Mouse (Mus musculus): ENCODE data around the gene March7. TPM values are rescaled to one million over a fixed set of nuclear protein-coding genes. Genes with fewer than 3 reads are reported as not detected.

March7 gene
- 49.6 TPM for polyA plus RNA-seq (2015; fragmentation: Illumina TruSeq; extraction: RNeasy Lipid Tissue Mini Kit (QIAGEN cat#74804); ENCODE audit: low read depth, low replicate concordance)

GRCm38 (mm10) chr2:60209703-60210651, at the start of gene March7, which contains the start of gene Baz2b:
TSS of gene March7 (plus strand) at chr2:60209887.
TSS of gene Baz2b (minus strand) at chr2:60209839.

GRCm38 (mm10) chr2:60284467-60284821, 74.8 kb downstream of the March7 start, which contains the start of gene Cd302:
TSS of gene Cd302 (minus strand) at chr2:60284488.

Other genes with a start within 250 kb of the March7 start
- gene Baz2b, start within 50 bp of the March7 start, polyA plus RNA-seq (2015; fragmentation: Illumina TruSeq; extraction: RNeasy Lipid Tissue Mini Kit (QIAGEN cat#74804); ENCODE audit: low read depth, low replicate concordance): 24.1 TPM
- 41.9 TPM for gene Cd302, start 74.6 kb downstream of the March7 start, polyA plus RNA-seq (2015; fragmentation: Illumina TruSeq; extraction: RNeasy Lipid Tissue Mini Kit (QIAGEN cat#74804); ENCODE audit: low read depth, low replicate concordance)
- gene Ly75, start 173.4 kb downstream of the March7 start, polyA plus RNA-seq (2015; fragmentation: Illumina TruSeq; extraction: RNeasy Lipid Tissue Mini Kit (QIAGEN cat#74804); ENCODE audit: low read depth, low replicate concordance): 0.52 TPM